Mouse (Mus musculus): ENCODE data around the gene Zfp503.

Zfp503 gene

GRCm38 (mm10) chr14:21989291-21989913 is at the start of gene Zfp503:
Zfp503 (minus strand) TSS chr14:21989601.
- peak in 1 of 2 experiments; percentile 15 for DNase-seq

- DNase-seq: no peak
Measured at GRCm38 (mm10) chr14:22037498-22038131, 48.2 kb upstream of the Zfp503 start.

- no peak for DNase-seq
Measured at GRCm38 (mm10) chr14:22036802-22037497, 47.5 kb upstream of the Zfp503 start.

GRCm38 (mm10) chr14:22036338-22036737 is 46.9 kb upstream of the Zfp503 start:
- no peak for DNase-seq

GRCm38 (mm10) chr14:22035900-22036299 is 46.5 kb upstream of the Zfp503 start:
- no peak for DNase-seq

- no peak for DNase-seq
Measured at GRCm38 (mm10) chr14:22023533-22023932, 34.1 kb upstream of the Zfp503 start.

GRCm38 (mm10) chr14:22020885-22021284 is 31.5 kb upstream of the Zfp503 start:
- DNase-seq: no peak

- no peak for DNase-seq
Measured at GRCm38 (mm10) chr14:22019949-22020845, 30.8 kb upstream of the Zfp503 start.

GRCm38 (mm10) chr14:22019252-22019948 is 30.0 kb upstream of the Zfp503 start, which contains the start of gene Lrmda:
Lrmda (plus strand) TSS chr14:22019712.
- DNase-seq: peak; percentile 17 to 25

- DNase-seq: no peak
Measured at GRCm38 (mm10) chr14:22017011-22017410, 27.6 kb upstream of the Zfp503 start.

- no peak for DNase-seq
Measured at GRCm38 (mm10) chr14:22014781-22015180, 25.4 kb upstream of the Zfp503 start.

GRCm38 (mm10) chr14:22014315-22014714 is 24.9 kb upstream of the Zfp503 start:
- DNase-seq: no peak

GRCm38 (mm10) chr14:22007006-22007405 is 17.6 kb upstream of the Zfp503 start:
- no peak for DNase-seq

- no peak for DNase-seq
Measured at GRCm38 (mm10) chr14:22004943-22005342, 15.5 kb upstream of the Zfp503 start.

GRCm38 (mm10) chr14:22003631-22004030 is 14.2 kb upstream of the Zfp503 start:
- DNase-seq: no peak

- DNase-seq: no peak
Measured at GRCm38 (mm10) chr14:22003231-22003630, 13.8 kb upstream of the Zfp503 start.

- DNase-seq: no peak
Measured at GRCm38 (mm10) chr14:21999588-21999987, 10.2 kb upstream of the Zfp503 start.

- peak; percentile 46 to 54 for DNase-seq
Measured at GRCm38 (mm10) chr14:21995031-21995754, 5.8 kb upstream of the Zfp503 start.

- no peak for DNase-seq
Measured at GRCm38 (mm10) chr14:21994061-21994990, 4.9 kb upstream of the Zfp503 start.
